Mouse (Mus musculus) lung, postnatal 0 days (tissue): ENCODE data around the gene Defa22. TPM values are rescaled to one million over a fixed set of nuclear protein-coding genes. Genes with fewer than 3 reads are reported as not detected.
"Not testable (repeated sequence)": the region's sequence is repeated elsewhere in the genome, so short reads cannot be mapped to it uniquely, and the experiment has no call there.

ENCODE experiments used
- ATAC-seq: fragments of 200-750 bp; cut with Nextera tagmentation; 2 replicates; pipeline ENCODE4 v1.8.0; 2017; ENCODE audit warnings: moderate library complexity
- DNase-seq: peaks from one replicate; pipeline ENCODE4 v3.0.0-alpha.2; 2016; ENCODE audit warnings: low spot score
- H3K27ac ChIP-seq: fragments of 300-500 bp; sonication (generic); 2 replicates; pipeline ENCODE4 v1.5.1; 2014; ENCODE audit warnings: antibody characterized with exemption, mild to moderate bottlenecking, low read length, mixed read lengths
- H3K27me3 ChIP-seq: fragments of 300-500 bp; sonication (generic); replicated peaks from 2 replicates; pipeline ENCODE4 v1.6.1; 2014; ENCODE audit warnings: low read length, mixed read lengths; ENCODE audit not compliant: insufficient read depth
- H3K36me3 ChIP-seq: fragments of 300-500 bp; sonication (generic); 2 replicates; pipeline ENCODE4 v1.6.1; 2014; ENCODE audit warnings: low read length, mixed read lengths; ENCODE audit not compliant: insufficient read depth
- H3K4me1 ChIP-seq: fragments of 300-500 bp; sonication (generic); 2 replicates; pipeline ENCODE4 v1.6.1; 2014; ENCODE audit warnings: antibody characterized with exemption, low read depth, low read length, mixed read lengths; ENCODE audit not compliant: insufficient read depth
- H3K4me2 ChIP-seq: fragments of 300-500 bp; sonication (generic); replicated peaks from 2 replicates; pipeline ENCODE4 v1.6.1; 2014; ENCODE audit warnings: low read depth, mild to moderate bottlenecking, low read length, moderate library complexity, mixed read lengths
- H3K4me3 ChIP-seq: fragments of 300-500 bp; sonication (generic); 2 replicates; pipeline ENCODE4 v1.5.1; 2014; ENCODE audit warnings: low read depth, low read length
- H3K9ac ChIP-seq: fragments of 300-500 bp; sonication (generic); replicated peaks from 2 replicates; pipeline ENCODE4 v1.6.1; 2014; ENCODE audit warnings: low read depth, mild to moderate bottlenecking
- H3K9me3 ChIP-seq: fragments of 300-500 bp; sonication (generic); 2 replicates; pipeline ENCODE4 v1.6.1; 2016; ENCODE audit warnings: low read length, mixed read lengths
- WGBS: fragments of 180-500 bp; shearing (Covaris S2); extraction: QIAGEN DNeasy Blood & Tissue Kit; methylation state at CpG from one replicate; pipeline ENCODE4 v1.1.7; 2014; 5-methylcytosine and 5-hydroxymethylcytosine counted together
- polyA plus RNA-seq: library from polyadenylated mRNA; unstranded; fragments of >200 nt; fragmentation: Nextera tagmentation; extraction: Ambion mirVana; gene quantifications from 2 replicates; pipeline ENCODE4 v1.2.1, GENCODE M21; 2015

Defa22 gene
- not detected in 2 replicates for polyA plus RNA-seq

DNA sequence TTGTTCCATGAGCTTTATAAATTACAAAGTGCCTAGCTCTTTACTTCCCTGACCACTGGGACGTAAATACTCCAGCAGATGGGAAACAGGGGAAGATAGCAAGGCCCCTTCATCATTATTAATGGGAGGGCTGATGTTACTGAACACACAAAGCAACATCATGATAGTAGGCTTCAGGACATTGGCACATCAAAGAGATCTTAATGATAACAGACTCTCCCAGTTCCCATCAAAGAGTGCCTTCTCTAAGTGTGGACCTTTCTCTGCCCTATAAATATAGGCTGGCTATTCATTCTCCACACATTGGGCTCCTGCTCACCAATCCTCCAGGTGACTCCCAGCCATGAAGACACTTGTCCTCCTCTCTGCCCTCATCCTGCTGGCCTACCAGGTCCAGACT is at the start of gene Defa22:
Gene Defa22 (plus strand): TSS at position 301 of the 400 bp plus-strand sequence.
- not testable (repeated sequence) for H3K27me3 ChIP-seq, H3K9me3 ChIP-seq, H3K4me3 ChIP-seq, DNase-seq, H3K4me1 ChIP-seq, H3K9ac ChIP-seq, ATAC-seq, H3K4me2 ChIP-seq, H3K27ac ChIP-seq, H3K36me3 ChIP-seq
- WGBS = no CpG with 5 or more reads among the region's 1 CpGs

DNA sequence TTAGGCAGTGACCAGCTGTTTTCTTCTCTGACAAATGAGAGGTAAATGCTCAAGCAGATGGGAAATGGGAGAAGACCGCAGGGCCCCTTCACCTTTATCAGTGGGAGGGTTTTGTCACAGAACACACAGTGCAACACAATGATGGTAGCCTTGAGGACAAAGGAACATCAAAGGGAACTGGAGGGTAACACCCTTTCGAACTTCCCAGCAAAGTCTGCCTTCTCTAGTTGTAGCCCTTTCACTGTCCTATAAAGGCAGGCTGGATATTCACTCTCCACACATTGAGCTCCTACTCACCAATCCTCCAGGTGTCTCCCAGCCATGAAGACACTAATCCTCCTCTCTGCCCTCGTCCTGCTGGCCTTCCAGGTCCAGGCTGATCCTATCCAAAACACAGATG is 27.7 kb upstream of the Defa22 start, which contains the start of gene Defa30:
Gene Defa30 (plus strand): TSS at position 301 of the 400 bp plus-strand sequence.
- WGBS = 45% methylated on average over 3 of the region's 3 CpGs
- not testable (repeated sequence) for H3K4me2 ChIP-seq, H3K9ac ChIP-seq, H3K4me3 ChIP-seq, ATAC-seq, H3K9me3 ChIP-seq, H3K27me3 ChIP-seq, H3K4me1 ChIP-seq, H3K36me3 ChIP-seq, H3K27ac ChIP-seq, DNase-seq

DNA sequence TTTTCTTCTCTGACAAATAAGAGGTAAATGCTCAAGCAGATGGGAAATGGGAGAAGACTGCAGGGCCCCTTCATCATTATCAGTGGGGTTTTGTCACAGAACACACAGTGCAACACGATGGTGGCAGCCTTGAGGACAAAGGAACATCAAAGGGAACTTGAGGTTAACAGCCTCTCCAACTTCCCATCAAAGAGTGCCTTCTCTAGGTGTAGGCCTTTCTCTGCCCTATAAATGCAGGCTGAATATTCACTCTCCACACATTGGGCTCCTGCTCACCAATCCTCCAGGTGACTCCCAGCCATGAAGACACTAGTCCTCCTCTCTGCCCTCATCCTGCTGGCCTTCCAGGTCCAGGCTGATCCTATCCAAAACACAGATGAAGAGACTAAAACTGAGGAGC is 29.2 kb downstream of the Defa22 start, which contains the start of gene Defa31:
Gene Defa31 (plus strand): TSS at position 301 of the 400 bp plus-strand sequence.
- no CpG with 5 or more reads among the region's 1 CpGs for WGBS
- not testable (repeated sequence) for H3K27me3 ChIP-seq, H3K4me2 ChIP-seq, H3K4me3 ChIP-seq, ATAC-seq, H3K27ac ChIP-seq, DNase-seq, H3K9ac ChIP-seq, H3K4me1 ChIP-seq, H3K36me3 ChIP-seq, H3K9me3 ChIP-seq

DNA sequence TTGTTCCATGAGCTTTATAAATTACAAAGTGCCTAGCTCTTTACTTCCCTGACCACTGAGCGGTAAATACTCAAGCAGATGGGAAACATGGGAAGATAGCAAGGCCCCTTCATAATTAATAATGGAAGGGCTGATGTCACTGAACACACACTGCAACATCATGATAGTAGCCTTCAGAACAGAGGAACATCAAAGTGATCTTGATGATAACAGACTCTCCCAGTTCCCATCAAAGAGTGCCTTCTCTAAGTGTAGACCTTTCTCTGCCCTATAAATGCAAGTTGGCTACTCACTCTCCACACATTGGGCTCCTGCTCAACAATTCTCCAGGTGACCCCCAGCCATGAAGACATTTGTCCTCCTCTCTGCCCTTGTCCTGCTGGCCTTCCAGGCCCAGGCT is 39.2 kb downstream of the Defa22 start, which contains the start of gene Gm15293:
Gene Gm15293 (plus strand): TSS at position 301 of the 400 bp plus-strand sequence.
- H3K27me3 ChIP-seq, H3K9me3 ChIP-seq, H3K4me3 ChIP-seq, H3K4me2 ChIP-seq, H3K36me3 ChIP-seq, ATAC-seq, H3K4me1 ChIP-seq, H3K27ac ChIP-seq, DNase-seq, H3K9ac ChIP-seq: not testable (repeated sequence)
- no CpG with 5 or more reads among the region's 1 CpGs for WGBS

Other genes starting within 250 kb of the Defa22 start
- gene Gm6040, start 240.2 kb upstream of the Defa22 start, polyA plus RNA-seq = not detected in 2 replicates
- gene AY761185, start 217.6 kb upstream of the Defa22 start, polyA plus RNA-seq = not detected in 2 replicates
- not detected in 2 replicates for gene Defa21, start 136.7 kb upstream of the Defa22 start, polyA plus RNA-seq
- gene Defa23, start 107.2 kb upstream of the Defa22 start, polyA plus RNA-seq = not detected in 2 replicates
- not detected in 2 replicates for gene Defa35, start 97.2 kb upstream of the Defa22 start, polyA plus RNA-seq
- not detected in 2 replicates for gene Defa25, start 77.8 kb upstream of the Defa22 start, polyA plus RNA-seq
- not detected in 2 replicates for gene Gm14851, start 66.2 kb upstream of the Defa22 start, polyA plus RNA-seq
- not detected in 2 replicates for gene Defa30, start 27.6 kb upstream of the Defa22 start, polyA plus RNA-seq
- gene Defa31, start 29.3 kb downstream of the Defa22 start, polyA plus RNA-seq = not detected in 2 replicates
- not detected in 2 replicates for gene Gm15293, start 39.3 kb downstream of the Defa22 start, polyA plus RNA-seq
- not detected in 2 replicates for gene Gm15292, start 87.5 kb downstream of the Defa22 start, polyA plus RNA-seq
- gene Defa27, start 153.3 kb downstream of the Defa22 start, polyA plus RNA-seq = not detected in 2 replicates
- gene Defa29, start 164.7 kb downstream of the Defa22 start, polyA plus RNA-seq = not detected in 2 replicates
- not detected in 2 replicates for gene Defa2, start 216.2 kb downstream of the Defa22 start, polyA plus RNA-seq
- not detected in 2 replicates for gene Defa33, start 229.5 kb downstream of the Defa22 start, polyA plus RNA-seq